Comparison of ENCODE assay signal across 9 mouse cellular contexts in genomic region chr2:91182016-91182404, GRCm38 (mm10). TPM values are rescaled to one million over a fixed set of nuclear protein-coding genes. Genes with fewer than 3 reads are reported as not detected.
DNase-seq lines count a peak whose midpoint lies in the region; ATAC-seq lines count a peak whose summit lies in the region.
"Had no signal": no experiment of that assay in that cellular context is flagged by ENCODE, and none has a peak within 500 bp of the region (broad histone marks: within the 10 kb centered on the region; RNA-seq: fewer than 3 reads in every experiment).

No protein-coding gene starts in this region.

- peak overlapping the region; percentile 89; the same call in 1 of the 2 replicates for H3K27ac ChIP-seq in forebrain, embryonic 12.5 days
- no peak overlapping the region for H3K27ac ChIP-seq in liver, embryonic 12.5 days
- no peak overlapping the region; the same call in 1 of the 2 replicates for H3K27ac ChIP-seq in stomach, embryonic 16.5 days (ENCODE audit: low read length)

- WGBS in forebrain, embryonic 12.5 days: 9% methylated on average over 8 of the region's 8 CpGs
- 9% methylated on average over 8 of the region's 8 CpGs for WGBS in liver, embryonic 12.5 days (ENCODE audit: insufficient replicate concordance)
- WGBS in stomach, embryonic 16.5 days: 12% methylated on average over 8 of the region's 8 CpGs

- H3K36me3 ChIP-seq in forebrain, embryonic 12.5 days (replicated peaks): peaks cover 9% of the 10 kb centered on the region
- H3K36me3 ChIP-seq in liver, embryonic 12.5 days: peaks cover 16% of the 10 kb centered on the region
- no peaks in the 10 kb centered on the region for H3K36me3 ChIP-seq in stomach, embryonic 16.5 days (ENCODE audit: control insufficient read depth, insufficient read depth, low read length)

- H3K4me2 ChIP-seq in forebrain, embryonic 12.5 days: peak overlapping the region; percentile 85
- peak overlapping the region; percentile 92 for H3K4me2 ChIP-seq in liver, embryonic 12.5 days
- H3K4me2 ChIP-seq in stomach, embryonic 16.5 days (ENCODE audit: low read depth, low read length): peak overlapping the region; percentile 66

- H3K27me3 ChIP-seq in forebrain, embryonic 12.5 days: no peaks in the 10 kb centered on the region
- H3K27me3 ChIP-seq in liver, embryonic 12.5 days (replicated peaks): no peaks in the 10 kb centered on the region
- no peaks in the 10 kb centered on the region for H3K27me3 ChIP-seq in stomach, embryonic 16.5 days (ENCODE audit: control insufficient read depth, insufficient read depth, low read length)
- H3K27me3 ChIP-seq: Patski had no signal

- ATAC-seq in forebrain, embryonic 12.5 days (ENCODE audit: low FRiP score): no peak
- no peak for ATAC-seq in liver, embryonic 12.5 days
- ATAC-seq in stomach, embryonic 16.5 days (ENCODE audit: insufficient read depth, low FRiP score): no peak
- no peak for ATAC-seq in megakaryocyte progenitor cell, adult 5-6 weeks (replicated peaks; ENCODE audit: poor library complexity)

- H3K4me3 ChIP-seq in forebrain, embryonic 12.5 days (replicated peaks): peak overlapping the region; percentile 83
- peak overlapping the region; percentile 92 for H3K4me3 ChIP-seq in liver, embryonic 12.5 days
- peak overlapping the region; percentile 97 for H3K4me3 ChIP-seq in stomach, embryonic 16.5 days (replicated peaks; ENCODE audit: low read length)

- peak; percentile 34 to 38 for DNase-seq in frontal cortex, postnatal 36 days (ENCODE audit: low spot score in 2 of 2)
- DNase-seq in frontal cortex, postnatal 25 days (ENCODE audit: low spot score in 2 of 2): no peak
- peak; percentile 33 for DNase-seq in right cerebral cortex, postnatal 25 days
- no peak for DNase-seq in right cerebral cortex, postnatal 14 days

- peak overlapping the region; percentile 67 for H3K9ac ChIP-seq in forebrain, embryonic 12.5 days
- H3K9ac ChIP-seq in liver, embryonic 12.5 days: peak overlapping the region; percentile 90
- H3K9ac ChIP-seq in stomach, embryonic 16.5 days (ENCODE audit: low read length): peak overlapping the region; percentile 86

- peaks cover 30% of the 10 kb centered on the region for H3K4me1 ChIP-seq in forebrain, embryonic 12.5 days
- peaks cover 33% of the 10 kb centered on the region for H3K4me1 ChIP-seq in liver, embryonic 12.5 days
- H3K4me1 ChIP-seq in stomach, embryonic 16.5 days (ENCODE audit: control insufficient read depth, insufficient read depth, low read length): peaks cover 10% of the 10 kb centered on the region; the same call in 1 of the 2 replicates

- no peaks in the 10 kb centered on the region for H3K9me3 ChIP-seq in forebrain, embryonic 12.5 days
- no peaks in the 10 kb centered on the region for H3K9me3 ChIP-seq in liver, embryonic 12.5 days (replicated peaks)
- H3K9me3 ChIP-seq in stomach, embryonic 16.5 days (replicated peaks; ENCODE audit: control insufficient read depth, low read length): no peaks in the 10 kb centered on the region

RNA-seq across cellular contexts. Expression of gene Madd, which starts 1.6 kb away (rescaled TPM):
- polyA plus RNA-seq in forebrain, embryonic 12.5 days (2016; fragmentation: Nextera tagmentation; extraction: Ambion mirVana): 39.1 and 41.2 TPM in 2 replicates
- 12.1 and 13.4 TPM in 2 replicates for polyA plus RNA-seq in liver, embryonic 12.5 days (2016; fragmentation: Nextera tagmentation; extraction: Ambion mirVana)
- 14.3 and 17.2 TPM in 2 replicates for polyA plus RNA-seq in stomach, embryonic 16.5 days (2015; fragmentation: Nextera tagmentation; extraction: Ambion mirVana)
- 15.8 and 19.9 TPM in 2 replicates for total RNA-seq in megakaryocyte progenitor cell, adult 5-6 weeks (2015)
- 27.3 and 34.4 TPM in 2 replicates for total RNA-seq in megakaryocyte progenitor cell, adult 5-6 weeks (2017)

RNA-seq across cellular contexts. Expression of gene Nr1h3, which starts 20.6 kb away (rescaled TPM):
- polyA plus RNA-seq in forebrain, embryonic 12.5 days (2016; fragmentation: Nextera tagmentation; extraction: Ambion mirVana): 1.4 TPM in 2 replicates
- 12.9 and 13.5 TPM in 2 replicates for polyA plus RNA-seq in liver, embryonic 12.5 days (2016; fragmentation: Nextera tagmentation; extraction: Ambion mirVana)
- 3.5 and 4.2 TPM in 2 replicates for polyA plus RNA-seq in stomach, embryonic 16.5 days (2015; fragmentation: Nextera tagmentation; extraction: Ambion mirVana)
- total RNA-seq in megakaryocyte progenitor cell, adult 5-6 weeks (2015): 0.81 and 0.86 TPM in 2 replicates
- 0.95 TPM in 1 of 2 replicates, not detected in the other for total RNA-seq in megakaryocyte progenitor cell, adult 5-6 weeks (2017)

RNA-seq across cellular contexts. Expression of gene Acp2, which starts 20.7 kb away (rescaled TPM):
- 33.2 and 33.9 TPM in 2 replicates for polyA plus RNA-seq in forebrain, embryonic 12.5 days (2016; fragmentation: Nextera tagmentation; extraction: Ambion mirVana)
- polyA plus RNA-seq in liver, embryonic 12.5 days (2016; fragmentation: Nextera tagmentation; extraction: Ambion mirVana): 9.6 and 10.3 TPM in 2 replicates
- 23.1 and 24.5 TPM in 2 replicates for polyA plus RNA-seq in stomach, embryonic 16.5 days (2015; fragmentation: Nextera tagmentation; extraction: Ambion mirVana)
- 15.8 and 15.9 TPM in 2 replicates for total RNA-seq in megakaryocyte progenitor cell, adult 5-6 weeks (2015)
- total RNA-seq in megakaryocyte progenitor cell, adult 5-6 weeks (2017): 15.2 and 26.2 TPM in 2 replicates

RNA-seq across cellular contexts. Expression of gene Ddb2, which starts 54.8 kb away (rescaled TPM):
- 10.3 TPM in 2 replicates for polyA plus RNA-seq in forebrain, embryonic 12.5 days (2016; fragmentation: Nextera tagmentation; extraction: Ambion mirVana)
- 8.3 and 8.4 TPM in 2 replicates for polyA plus RNA-seq in liver, embryonic 12.5 days (2016; fragmentation: Nextera tagmentation; extraction: Ambion mirVana)
- polyA plus RNA-seq in stomach, embryonic 16.5 days (2015; fragmentation: Nextera tagmentation; extraction: Ambion mirVana): 17.1 and 20.5 TPM in 2 replicates
- total RNA-seq in megakaryocyte progenitor cell, adult 5-6 weeks (2015): 11.5 and 11.8 TPM in 2 replicates
- 7.7 and 10.6 TPM in 2 replicates for total RNA-seq in megakaryocyte progenitor cell, adult 5-6 weeks (2017)

Comparison
In these comparisons a context has a peak if more than half of its experiments do, and no peak if none do; other contexts are left out.
1. DNase-seq: peak in frontal cortex, postnatal 36 days (2 of 2) and right cerebral cortex, postnatal 25 days (single experiment); none in frontal cortex, postnatal 25 days (0 of 2) and right cerebral cortex, postnatal 14 days (single experiment).
2. Peak in every context shown above with its lines, with median percentiles within 50 percentile points of each other: H3K4me2 ChIP-seq, H3K4me3 ChIP-seq and H3K9ac ChIP-seq.